Mouse (Mus musculus): Measurements from ENCODE around the gene Cgref1.

GRCm38 (mm10) chr5:30943004-30943403 is 2.4 kb downstream of the Cgref1 start:
- TF ChIP-seq CTCF (IDR thresholded peaks at IDR 0.05; ENCODE audit: low read depth, low read length) = no peak
- TF ChIP-seq GATA1 (IDR thresholded peaks at IDR 0.05; ENCODE audit: borderline replicate concordance, low read length) = no peak
- no peak for TF ChIP-seq GATA2 (IDR thresholded peaks at IDR 0.05; ENCODE audit: borderline replicate concordance, low read depth, low read length)

All from G1E (cell line).